Mouse (Mus musculus): ENCODE measurements around the gene Ndufb6. TPM values are rescaled to one million over a fixed set of nuclear protein-coding genes. Genes with fewer than 3 reads are reported as not detected.
"Not testable (repeated sequence)": the region's sequence is repeated elsewhere in the genome, so short reads cannot be mapped to it uniquely, and the experiment has no call there.

Ndufb6 gene
- polyA plus RNA-seq, 1 experiment = 59.3 TPM

DNA sequence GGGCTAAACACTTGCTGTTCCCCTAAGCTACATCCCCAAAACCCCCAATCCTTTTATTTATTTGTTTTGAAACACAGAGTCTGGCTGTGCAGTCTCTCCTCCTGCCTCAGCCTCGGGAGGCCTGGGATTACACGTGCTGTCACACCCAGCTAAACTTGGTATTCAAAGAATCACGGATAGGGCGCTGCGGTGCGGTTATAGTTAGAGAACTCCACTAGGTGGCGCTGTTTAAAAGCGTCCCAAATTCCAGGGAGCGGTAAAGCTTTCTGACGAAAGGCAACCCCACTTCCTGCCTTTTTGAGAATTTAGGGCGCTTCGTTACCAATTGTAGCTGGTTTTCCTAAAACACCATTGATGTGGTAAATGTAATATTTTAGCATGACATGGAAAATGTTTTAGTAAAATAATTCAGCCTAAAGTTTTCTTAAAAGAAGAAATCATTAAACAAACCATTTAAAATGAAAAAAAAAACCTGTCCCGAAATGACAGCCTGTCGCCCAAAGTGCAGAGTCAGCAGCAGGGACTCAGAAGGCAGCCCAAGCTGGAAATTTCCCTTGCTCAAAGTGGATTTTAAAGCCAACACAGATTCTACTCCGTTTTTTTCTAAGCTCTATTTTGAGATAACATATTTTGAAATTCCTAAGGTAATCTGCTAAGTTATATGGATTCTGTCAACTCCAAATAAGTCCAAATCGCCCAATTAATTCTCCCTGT, 22.0 kb upstream of the Ndufb6 start:
- WGBS = 7% methylated on average over 16 of the region's 16 CpGs
- Histone ChIP-seq H3K4me1 (ENCODE audit: control insufficient read depth, insufficient read depth, low read length) (no peaks in the 10 kb centered on the region), H3K4me3 (replicated peaks; ENCODE audit: extremely low read depth, low read depth, low read length) (no peak overlapping the region)
- TF ChIP-seq POLR2A (IDR thresholded peaks at IDR 0.05; ENCODE audit: borderline replicate concordance, extremely low read depth, low read depth, low read length) (no peak), CTCF (IDR thresholded peaks at IDR 0.05; ENCODE audit: insufficient read depth, low read length) (peak; percentile 58)
- DNase-seq = peak; percentile 52

DNA sequence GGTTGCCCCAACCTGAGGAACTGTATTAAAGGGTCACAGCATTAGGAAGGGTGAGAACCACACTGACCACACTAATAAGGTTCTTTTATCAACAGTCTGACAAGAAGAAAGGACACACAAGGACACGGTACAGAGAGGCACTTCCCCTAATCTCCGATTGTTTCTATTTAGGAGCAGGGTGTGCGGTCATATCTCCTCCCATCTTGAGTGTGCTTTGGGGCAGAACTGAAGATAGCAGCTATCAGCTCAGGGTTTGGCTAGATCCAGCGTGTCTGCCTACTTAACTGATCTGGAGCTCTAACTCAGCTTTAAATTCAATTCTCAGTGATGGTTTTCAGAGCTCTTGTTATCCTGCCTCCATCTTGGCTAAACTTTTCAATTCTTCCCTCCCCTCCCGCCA, 19.9 kb upstream of the Ndufb6 start:
- no peak for TF ChIP-seq POLR2A (IDR thresholded peaks at IDR 0.05; ENCODE audit: borderline replicate concordance, extremely low read depth, low read depth, low read length)
- DNase-seq = no peak
- WGBS = 43% methylated on average over 5 of the region's 5 CpGs
- Histone ChIP-seq H3K4me3 (replicated peaks; ENCODE audit: extremely low read depth, low read depth, low read length) (no peak overlapping the region), H3K4me1 (ENCODE audit: control insufficient read depth, insufficient read depth, low read length) (no peaks in the 10 kb centered on the region)

DNA sequence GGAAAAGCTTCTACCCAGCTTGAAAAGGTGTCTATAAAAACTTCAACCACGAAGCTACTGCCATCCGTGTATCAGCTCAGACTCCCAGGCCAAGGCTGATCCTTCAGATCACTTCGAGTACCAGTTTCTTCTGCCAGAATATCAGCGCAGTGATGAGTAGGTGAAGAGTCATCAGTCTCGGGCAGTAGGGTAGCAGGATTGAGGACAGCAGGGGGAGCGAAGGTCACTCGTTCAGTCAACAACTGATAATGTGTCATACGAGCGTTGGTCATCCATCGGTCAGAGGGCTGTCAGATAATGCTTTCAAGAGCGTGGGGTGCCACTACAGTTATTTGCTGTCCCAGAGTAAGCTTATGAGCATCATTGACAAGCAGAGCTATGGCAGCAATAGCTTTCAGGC, 12.3 kb upstream of the Ndufb6 start:
- not testable (repeated sequence) for H3K4me3 ChIP-seq (replicated peaks; ENCODE audit: extremely low read depth, low read depth, low read length); DNase-seq; H3K4me1 ChIP-seq (ENCODE audit: control insufficient read depth, insufficient read depth, low read length)
- WGBS = 89% methylated on average over 11 of the region's 11 CpGs

DNA sequence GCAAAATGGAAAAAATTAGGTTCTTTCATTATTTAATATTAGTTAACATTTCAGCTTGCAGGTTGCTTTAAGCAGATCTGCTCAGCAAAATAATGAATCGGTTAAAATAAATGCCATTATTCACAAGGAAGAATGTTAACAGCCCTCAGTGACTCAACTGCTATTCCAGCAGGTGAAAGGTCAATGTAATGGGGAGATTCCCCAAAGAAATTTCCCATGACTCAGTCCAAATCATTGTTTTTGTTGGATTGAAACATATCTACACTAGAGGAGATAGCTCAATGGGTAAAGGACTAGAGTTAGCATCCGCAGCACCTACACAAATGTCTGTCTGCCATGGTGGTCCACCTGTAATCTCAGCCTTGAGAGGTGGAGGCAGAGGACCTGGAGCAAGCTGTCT, 9.8 kb upstream of the Ndufb6 start:
- no peak overlapping the region for H3K4me3 ChIP-seq (replicated peaks; ENCODE audit: extremely low read depth, low read depth, low read length)
- no peak for TF ChIP-seq POLR2A (IDR thresholded peaks at IDR 0.05; ENCODE audit: borderline replicate concordance, extremely low read depth, low read depth, low read length)
- no peak for TF ChIP-seq CTCF (IDR thresholded peaks at IDR 0.05; ENCODE audit: insufficient read depth, low read length)
- no peak for DNase-seq
- no peaks in the 10 kb centered on the region for H3K4me1 ChIP-seq (ENCODE audit: control insufficient read depth, insufficient read depth, low read length)
- 81% methylated on average over 2 of the region's 2 CpGs for WGBS

DNA sequence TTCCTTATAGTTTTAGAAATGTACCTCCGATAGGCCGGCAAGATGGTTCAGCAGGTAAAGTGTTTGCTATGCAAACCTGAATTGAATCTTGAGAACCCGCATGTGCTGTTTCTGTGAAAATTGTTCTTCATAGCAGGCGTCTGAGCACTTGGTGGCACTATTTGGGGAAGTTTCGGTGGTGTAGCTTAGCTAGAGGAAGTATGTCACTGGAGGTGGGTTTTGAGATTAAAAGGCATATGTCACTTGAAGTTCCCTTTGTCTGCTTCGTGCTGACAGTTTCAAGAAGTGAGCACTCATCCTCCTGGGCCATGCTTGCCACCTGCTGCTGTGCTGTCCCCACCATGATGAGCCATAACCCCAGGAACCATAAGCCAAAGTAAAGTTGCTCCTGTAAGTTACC, 8.2 kb upstream of the Ndufb6 start:
- 54% methylated on average over 6 of the region's 6 CpGs for WGBS
- H3K4me1 ChIP-seq (ENCODE audit: control insufficient read depth, insufficient read depth, low read length) = no peaks in the 10 kb centered on the region
- no peak for TF ChIP-seq POLR2A (IDR thresholded peaks at IDR 0.05; ENCODE audit: borderline replicate concordance, extremely low read depth, low read depth, low read length)
- no peak for TF ChIP-seq CTCF (IDR thresholded peaks at IDR 0.05; ENCODE audit: insufficient read depth, low read length)
- H3K4me3 ChIP-seq (replicated peaks; ENCODE audit: extremely low read depth, low read depth, low read length) = no peak overlapping the region
- no peak for DNase-seq

DNA sequence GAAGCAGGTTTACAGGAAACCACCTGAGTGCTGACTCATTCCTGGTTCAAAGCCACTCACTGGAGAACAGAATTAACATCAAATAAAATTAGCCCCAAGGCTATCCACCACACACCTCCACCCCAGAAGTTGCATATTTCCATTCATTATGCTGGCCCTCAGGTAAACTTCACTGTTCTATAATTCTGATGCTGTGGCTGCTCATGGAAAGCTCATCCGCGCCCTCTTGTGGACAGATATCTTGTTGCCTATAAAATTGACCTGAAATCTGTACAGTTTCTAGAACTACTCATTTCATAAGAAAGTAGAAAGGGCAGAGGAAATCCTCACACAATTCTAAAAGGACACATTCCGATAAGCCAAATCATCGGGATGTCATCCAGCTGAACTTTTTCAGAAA, 6.4 kb upstream of the Ndufb6 start:
- 10% methylated on average over 4 of the region's 4 CpGs for WGBS
- Histone ChIP-seq H3K4me3 (replicated peaks; ENCODE audit: extremely low read depth, low read depth, low read length) (no peak overlapping the region), H3K4me1 (ENCODE audit: control insufficient read depth, insufficient read depth, low read length) (no peaks in the 10 kb centered on the region)
- peak; percentile 61 for DNase-seq
- TF ChIP-seq POLR2A (IDR thresholded peaks at IDR 0.05; ENCODE audit: borderline replicate concordance, extremely low read depth, low read depth, low read length) (no peak), CTCF (IDR thresholded peaks at IDR 0.05; ENCODE audit: insufficient read depth, low read length) (peak; percentile 50)

DNA sequence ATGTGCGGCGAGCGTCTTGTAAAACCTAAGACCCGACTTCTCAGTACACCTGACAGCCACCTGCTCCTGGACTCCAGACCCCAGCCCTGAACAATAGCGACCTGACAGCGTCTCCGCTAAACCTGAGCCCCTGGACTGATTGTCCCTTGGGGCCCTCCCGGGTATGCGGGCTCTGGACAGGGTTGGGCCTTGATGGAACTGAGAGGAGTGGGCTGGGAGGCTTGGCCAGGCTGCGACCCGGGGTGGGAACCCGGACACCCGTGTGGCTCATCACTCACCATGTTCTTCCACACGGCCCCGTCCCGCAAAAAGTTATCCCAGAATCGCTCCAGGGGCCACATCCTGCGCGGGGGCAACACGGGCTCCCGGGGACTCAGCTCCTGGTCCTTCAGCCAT, 343 bp downstream of the Ndufb6 start:
- no peaks in the 10 kb centered on the region for H3K4me1 ChIP-seq (ENCODE audit: control insufficient read depth, insufficient read depth, low read length)
- no peak for TF ChIP-seq POLR2A (IDR thresholded peaks at IDR 0.05; ENCODE audit: borderline replicate concordance, extremely low read depth, low read depth, low read length)
- no peak for TF ChIP-seq CTCF (IDR thresholded peaks at IDR 0.05; ENCODE audit: insufficient read depth, low read length)
- DNase-seq = no peak
- H3K4me3 ChIP-seq (replicated peaks; ENCODE audit: extremely low read depth, low read depth, low read length) = peak overlapping the region; percentile 80
- WGBS = under 1% methylated on average over 21 of the region's 21 CpGs

DNA sequence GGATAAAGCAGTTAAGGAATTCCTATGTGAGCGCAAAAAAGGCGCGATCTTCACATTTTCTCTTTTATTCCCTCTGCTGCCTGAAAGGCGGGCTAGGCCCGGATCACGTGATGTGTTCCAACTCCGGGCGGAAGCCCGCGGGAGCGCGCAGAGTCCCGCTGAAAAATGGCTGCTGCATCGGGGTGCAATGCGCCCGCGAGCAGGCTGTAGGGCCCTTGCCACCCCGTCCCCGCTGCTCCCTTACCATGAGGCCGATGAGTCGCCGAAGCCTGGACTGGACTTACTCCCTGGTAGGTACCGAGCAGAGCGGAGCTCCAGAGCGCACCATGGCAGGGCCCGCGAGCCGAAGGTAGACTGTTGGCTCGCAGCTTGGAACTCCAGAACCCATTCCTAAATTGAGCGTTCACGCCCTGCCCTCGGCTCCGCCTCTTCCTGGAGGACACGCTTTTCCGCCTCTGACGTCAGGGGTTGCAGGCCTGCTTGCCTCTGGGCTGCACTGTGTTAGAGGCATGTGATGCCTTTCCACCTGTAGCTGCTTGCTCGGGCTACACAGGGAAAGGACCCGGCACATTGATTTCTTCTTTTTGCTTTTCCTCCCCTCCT, 9.7 kb downstream of the Ndufb6 start, which contains the start of the genes Smim27 and Topors:
Smim27 (plus strand) TSS at position 150 of the 603 bp plus-strand sequence.
Topors (minus strand) TSS at position 421 of the 603 bp plus-strand sequence.
- Histone ChIP-seq H3K4me1 (ENCODE audit: control insufficient read depth, insufficient read depth, low read length) (peaks cover 4% of the 10 kb centered on the region), H3K4me3 (replicated peaks; ENCODE audit: extremely low read depth, low read depth, low read length) (peak within 1 kb of the TSS; percentile 85)
- TF ChIP-seq POLR2A (IDR thresholded peaks at IDR 0.05; ENCODE audit: borderline replicate concordance, extremely low read depth, low read depth, low read length) (peak; percentile 98), CTCF (IDR thresholded peaks at IDR 0.05; ENCODE audit: insufficient read depth, low read length) (no peak)
- peak; percentile 97 for DNase-seq
- under 1% methylated on average over 38 of the region's 38 CpGs for WGBS

DNA sequence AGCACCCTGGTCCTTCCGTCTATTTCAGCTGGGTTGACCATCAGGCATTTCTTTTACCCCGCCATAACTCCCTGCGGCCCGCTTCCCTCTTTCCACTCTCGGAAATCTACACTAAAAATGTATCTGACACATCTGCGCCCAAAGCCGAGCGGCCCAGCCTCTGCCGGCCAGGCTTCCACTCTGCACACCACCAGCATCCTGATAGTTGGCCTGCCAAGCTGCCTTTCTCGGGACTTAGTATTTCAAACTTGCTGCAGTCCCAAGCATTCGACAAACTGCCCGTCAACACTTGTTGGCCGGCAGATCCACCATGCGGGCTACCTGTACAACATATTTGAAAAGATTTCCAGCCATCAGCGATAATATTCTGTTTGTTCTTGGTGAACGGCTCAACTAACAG, 10.4 kb downstream of the Ndufb6 start:
- H3K4me1 ChIP-seq (ENCODE audit: control insufficient read depth, insufficient read depth, low read length) = peaks cover 4% of the 10 kb centered on the region
- WGBS = under 1% methylated on average over 16 of the region's 16 CpGs
- peak overlapping the region; percentile 85 for H3K4me3 ChIP-seq (replicated peaks; ENCODE audit: extremely low read depth, low read depth, low read length)
- TF ChIP-seq POLR2A (IDR thresholded peaks at IDR 0.05; ENCODE audit: borderline replicate concordance, extremely low read depth, low read depth, low read length) = no peak
- no peak for TF ChIP-seq CTCF (IDR thresholded peaks at IDR 0.05; ENCODE audit: insufficient read depth, low read length)
- DNase-seq = no peak

DNA sequence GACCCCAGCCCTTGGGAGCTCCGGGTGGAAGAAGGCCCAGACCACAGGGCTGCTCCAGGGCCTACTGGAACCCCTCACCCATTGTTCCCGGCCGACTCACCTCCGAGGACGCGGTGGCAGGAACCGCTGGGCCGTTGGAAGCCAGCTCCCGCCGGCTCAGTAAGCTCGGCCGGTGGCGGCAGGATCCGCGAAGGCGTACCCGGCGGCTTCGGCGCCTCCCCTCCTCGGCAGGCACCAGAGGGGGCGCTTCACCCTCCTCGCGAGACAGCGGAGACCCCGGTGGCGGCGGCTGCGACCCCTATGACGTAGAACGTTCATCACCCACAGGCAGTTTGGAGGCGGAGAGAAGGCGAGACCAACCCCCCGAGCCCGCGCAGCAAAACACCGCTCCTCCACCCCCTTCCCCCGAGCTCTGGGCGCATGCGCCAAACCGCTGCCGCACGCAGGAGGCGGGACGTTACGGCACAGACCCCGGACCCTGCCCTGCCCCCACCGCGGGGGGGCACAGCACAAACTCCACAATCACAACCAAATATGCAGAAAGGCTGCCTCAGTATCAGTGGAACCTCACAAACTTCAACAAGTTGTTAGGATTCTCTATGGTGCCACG, 10.9 kb downstream of the Ndufb6 start:
- DNase-seq = peak; percentile 93
- Histone ChIP-seq H3K4me1 (ENCODE audit: control insufficient read depth, insufficient read depth, low read length) (peaks cover 4% of the 10 kb centered on the region), H3K4me3 (replicated peaks; ENCODE audit: extremely low read depth, low read depth, low read length) (peak overlapping the region; percentile 85)
- WGBS = under 1% methylated on average over 49 of the region's 50 CpGs
- TF ChIP-seq POLR2A (IDR thresholded peaks at IDR 0.05; ENCODE audit: borderline replicate concordance, extremely low read depth, low read depth, low read length) (0 out of 2 replicates have a peak, but pooled peaks have one; percentile 54), CTCF (IDR thresholded peaks at IDR 0.05; ENCODE audit: insufficient read depth, low read length) (no peak)

Data from lung, adult 2 months (tissue).